Mouse (Mus musculus) MEL (cell line): ENCODE measurements around the gene Rac2. TPM values are rescaled to one million over a fixed set of nuclear protein-coding genes. Genes with fewer than 3 reads are reported as not detected.

Experiments
- DNase-seq: peaks from one replicate; pipeline ENCODE4 v3.0.0; 2011; ENCODE audit warnings: low read depth, low spot score
- H3K27ac ChIP-seq: 2 replicates; pipeline ENCODE4 v1.5.1; 2012; ENCODE audit warnings: low read depth, mild to moderate bottlenecking, control low read depth, low read length, moderate library complexity; ENCODE audit not compliant: control insufficient read depth
- H3K27me3 ChIP-seq, 2 experiments: fragments of 150-350 bp in 1 of 2; sonication (generic) in 1 of 2; 2 replicates each; pipeline ENCODE4 v1.6.1; 2012; ENCODE audit warnings: low read length in 2 of 2, mild to moderate bottlenecking in 2 of 2, improper control_type of control experiment in 1 of 2, moderate library complexity in 1 of 2; ENCODE audit not compliant: insufficient read depth in 2 of 2, control insufficient read depth in 1 of 2
- H3K36me3 ChIP-seq, 2 experiments: 2 replicates each; pipeline ENCODE4 v1.6.1; 2012 to 2014; ENCODE audit warnings: low read length in 2 of 2, improper control_type of control experiment in 1 of 2, inconsistent platforms in 1 of 2, mild to moderate bottlenecking in 1 of 2; ENCODE audit not compliant: insufficient read depth in 2 of 2, control insufficient read depth in 1 of 2
- H3K4me1 ChIP-seq, 2 experiments: fragments of 150-350 bp in 1 of 2; sonication (generic) in 1 of 2; 2 replicates each; pipeline ENCODE4 v1.6.1; 2012; ENCODE audit warnings: low read length in 2 of 2, improper control_type of control experiment in 1 of 2, mild to moderate bottlenecking in 1 of 2; ENCODE audit not compliant: insufficient read depth in 2 of 2, control insufficient read depth in 1 of 2
- H3K4me3 ChIP-seq, 2 experiments: fragments of 150-350 bp in 1 of 2; sonication (generic) in 1 of 2; 2 replicates each; pipeline ENCODE4 v1.5.1; 2012; ENCODE audit warnings: low read depth in 2 of 2, low read length in 2 of 2, mild to moderate bottlenecking in 2 of 2, moderate library complexity in 2 of 2, control low read depth in 1 of 2, improper control_type of control experiment in 1 of 2; ENCODE audit not compliant: control insufficient read depth in 1 of 2, insufficient read depth in 1 of 2
- H3K79me2 ChIP-seq: 2 replicates; pipeline ENCODE4 v1.6.1; 2012; ENCODE audit warnings: mild to moderate bottlenecking, low read length, moderate library complexity; ENCODE audit not compliant: control insufficient read depth, poor library complexity, insufficient read depth
- H3K9ac ChIP-seq: 2 replicates; pipeline ENCODE4 v1.6.1; 2012; ENCODE audit warnings: low read depth, mild to moderate bottlenecking, control low read depth, low read length, moderate library complexity; ENCODE audit not compliant: control insufficient read depth, poor library complexity, severe bottlenecking
- H3K9me3 ChIP-seq: fragments of 150-350 bp; sonication (generic); replicated peaks from 2 replicates; pipeline ENCODE4 v1.6.1; 2012; ENCODE audit warnings: mild to moderate bottlenecking, low read length, improper control_type of control experiment, moderate library complexity; ENCODE audit not compliant: insufficient read depth
- CHD2 ChIP-seq: IDR thresholded peaks from 2 replicates; pipeline ENCODE4 v1.6.1; 2011; ENCODE audit warnings: low read length, improper control_type of control experiment
- E2F4 ChIP-seq: IDR thresholded peaks from 2 replicates; pipeline ENCODE4 v1.6.1; 2011; ENCODE audit warnings: low read depth, low read length, improper control_type of control experiment, borderline replicate concordance
- EP300 ChIP-seq, 2 experiments: IDR thresholded peaks; 2 replicates each; pipeline ENCODE4 v1.6.1; 2011; ENCODE audit warnings: improper control_type of control experiment in 2 of 2, low read length in 2 of 2, low read depth in 1 of 2, mild to moderate bottlenecking in 1 of 2
- ETS1 ChIP-seq: IDR thresholded peaks from 2 replicates; pipeline ENCODE4 v1.6.1; 2012; ENCODE audit warnings: low read depth, mild to moderate bottlenecking, inconsistent platforms, low read length, improper control_type of control experiment, moderate library complexity
- GABPA ChIP-seq: IDR thresholded peaks from 2 replicates; pipeline ENCODE4 v1.6.1; 2012; ENCODE audit warnings: low read depth, mild to moderate bottlenecking, inconsistent platforms, low read length, improper control_type of control experiment, moderate library complexity
- GATA1 ChIP-seq: IDR thresholded peaks from 2 replicates; pipeline ENCODE4 v1.6.1; 2011; ENCODE audit warnings: low read depth, low read length, improper control_type of control experiment
- KAT2A ChIP-seq: conservative IDR thresholded peaks from 2 replicates; pipeline ENCODE4 v1.6.1; 2012; ENCODE audit warnings: low read depth, low read length, improper control_type of control experiment, inconsistent platforms
- MAFK ChIP-seq: IDR thresholded peaks from 2 replicates; pipeline ENCODE4 v1.6.1; 2011; ENCODE audit warnings: low read depth, mild to moderate bottlenecking, low read length, improper control_type of control experiment, borderline replicate concordance
- MAX ChIP-seq: IDR thresholded peaks from 2 replicates; pipeline ENCODE4 v1.6.1; 2011; ENCODE audit warnings: low read length, improper control_type of control experiment
- MXI1 ChIP-seq: IDR thresholded peaks from 2 replicates; pipeline ENCODE4 v1.6.1; 2011; ENCODE audit warnings: mild to moderate bottlenecking, low read depth, low read length, improper control_type of control experiment
- NELFE ChIP-seq: IDR thresholded peaks from 2 replicates; pipeline ENCODE4 v1.6.1; 2011; ENCODE audit warnings: low read depth, low read length, improper control_type of control experiment
- POLR2A ChIP-seq, 2 experiments: IDR thresholded peaks; 2 replicates each; pipeline ENCODE4 v1.6.1; 2011 to 2012; ENCODE audit warnings: low read length in 2 of 2, mild to moderate bottlenecking in 2 of 2, control low read depth in 1 of 2, improper control_type of control experiment in 1 of 2, low read depth in 1 of 2, moderate library complexity in 1 of 2; ENCODE audit not compliant: control insufficient read depth in 1 of 2, insufficient read depth in 1 of 2, poor library complexity in 1 of 2
- POLR2AphosphoS2 ChIP-seq: IDR thresholded peaks from 2 replicates; pipeline ENCODE4 v1.6.1; 2011; ENCODE audit warnings: low read length, improper control_type of control experiment
- POLR2AphosphoS5 ChIP-seq: IDR thresholded peaks from 2 replicates; pipeline ENCODE4 v1.6.1; 2012; ENCODE audit warnings: low read depth, borderline replicate concordance, mild to moderate bottlenecking, inconsistent platforms, low read length, moderate library complexity, mixed read lengths
- RCOR1 ChIP-seq: IDR thresholded peaks from 2 replicates; pipeline ENCODE4 v1.6.1; 2012; ENCODE audit warnings: low read depth, mild to moderate bottlenecking, inconsistent platforms, low read length, improper control_type of control experiment
- SIN3A ChIP-seq: IDR thresholded peaks from 2 replicates; pipeline ENCODE4 v1.6.1; 2012; ENCODE audit warnings: low read length, improper control_type of control experiment, inconsistent platforms
- TBP ChIP-seq: IDR thresholded peaks from 2 replicates; pipeline ENCODE4 v1.8.0; 2011; ENCODE audit warnings: low read depth, low read length, improper control_type of control experiment
- UBTF ChIP-seq: IDR thresholded peaks from 2 replicates; pipeline ENCODE4 v1.6.1; 2012; ENCODE audit warnings: low read depth, mild to moderate bottlenecking, inconsistent platforms, low read length, improper control_type of control experiment, moderate library complexity, borderline replicate concordance; ENCODE audit not compliant: insufficient read depth
- USF1 ChIP-seq: IDR thresholded peaks from 2 replicates; pipeline ENCODE4 v1.6.1; 2014; ENCODE audit warnings: low read depth, mild to moderate bottlenecking, inconsistent platforms, low read length, improper control_type of control experiment, moderate library complexity
- ZC3H11A ChIP-seq: IDR thresholded peaks from 2 replicates; pipeline ENCODE4 v1.6.1; 2012; ENCODE audit warnings: low read depth, mild to moderate bottlenecking, inconsistent platforms, low read length, improper control_type of control experiment
- polyA plus RNA-seq, 2 experiments: library from polyadenylated mRNA; stranded (reverse) in 1 of 2; unstranded in 1 of 2; fragments of >175 nt in 1 of 2; fragments of >200 nt in 1 of 2; gene quantifications; 2 replicates each; pipeline versions ENCODE4 v1.2.1 to v1.2.4; 2012; ENCODE audit warnings: low replicate concordance in 2 of 2, low read depth in 1 of 2; ENCODE audit not compliant: insufficient read length in 2 of 2, insufficient read depth in 1 of 2, missing spikeins in 1 of 2
- total RNA-seq: library from RNA; depleted of rRNA; stranded (reverse); fragments of 300-350 nt; gene quantifications from 2 replicates; pipeline ENCODE4 v1.2.3, GENCODE M21; 2012

The Rac2 gene
- total and polyA plus RNA-seq, 3 experiments = 257 to 881 (median 772) TPM

GRCm38 (mm10) chr15:78520112-78520715 is 52.4 kb downstream of the Rac2 start:
- DNase-seq = peak; percentile 80

GRCm38 (mm10) chr15:78518221-78518620 is 54.4 kb downstream of the Rac2 start:
- TF ChIP-seq UBTF (no peak), POLR2A (IDR thresholded peaks at IDR 0.05; ENCODE audit: control insufficient read depth in 1 of 2, insufficient read depth in 1 of 2, low read depth in 1 of 2, low read length in 2 of 2, poor library complexity in 1 of 2) (no peak), MAX (no peak), MAFK (no peak), GATA1 (no peak), CHD2 (no peak), USF1 (no peak), SIN3A (no peak), GABPA (no peak), ETS1 (no peak), NELFE (no peak), E2F4 (no peak), ZC3H11A (no peak), POLR2AphosphoS2 (no peak), TBP (no peak), RCOR1 (no peak)
- no peak overlapping the region for H3K27ac ChIP-seq
- no peak overlapping the region for H3K4me3 ChIP-seq
- H3K36me3 ChIP-seq = no peaks in the 10 kb centered on the region
- H3K79me2 ChIP-seq = no peaks in the 10 kb centered on the region
- H3K9me3 ChIP-seq = no peaks in the 10 kb centered on the region
- peaks cover 0 to 5% of the 10 kb centered on the region in 2 experiments; a peak in 2 of 4 replicates for H3K4me1 ChIP-seq
- H3K9ac ChIP-seq = no peak overlapping the region
- H3K27me3 ChIP-seq = no peaks in the 10 kb centered on the region
- no peak for DNase-seq

More at GRCm38 (mm10) chr15:78520112-78520715, 52.4 kb downstream of the Rac2 start:
- H3K27ac ChIP-seq = peak overlapping the region; percentile 44
- no peaks in the 10 kb centered on the region for H3K79me2 ChIP-seq
- peaks cover 0 to 5% of the 10 kb centered on the region in 2 experiments; a peak in 2 of 4 replicates for H3K4me1 ChIP-seq
- no peaks in the 10 kb centered on the region for H3K9me3 ChIP-seq
- no peaks in the 10 kb centered on the region; a peak in 1 of 4 replicates for H3K27me3 ChIP-seq
- TF ChIP-seq KAT2A = no peak
- TF ChIP-seq POLR2AphosphoS2 = no peak
- TF ChIP-seq GATA1 = 0 out of 2 replicates have a peak, but pooled peaks have one; percentile 24
- TF ChIP-seq TBP = peak; percentile 78
- no peak for TF ChIP-seq MXI1
- TF ChIP-seq POLR2AphosphoS5 = no peak
- TF ChIP-seq EP300 (IDR thresholded peaks at IDR 0.05; ENCODE audit: low read depth in 1 of 2, low read length in 2 of 2) = peak in 1 of 2 experiments; percentile 29; a peak in 1 of 4 replicates
- TF ChIP-seq POLR2A (IDR thresholded peaks at IDR 0.05; ENCODE audit: control insufficient read depth in 1 of 2, insufficient read depth in 1 of 2, low read depth in 1 of 2, low read length in 2 of 2, poor library complexity in 1 of 2) = 0 out of 4 replicates have a peak, but pooled peaks of 1 of the 2 experiments have one; percentile 36
- H3K9ac ChIP-seq = peak overlapping the region; percentile 62
- no peaks in the 10 kb centered on the region for H3K36me3 ChIP-seq
- peak overlapping the region; percentile 41 to 49 for H3K4me3 ChIP-seq
